Comparison of ENCODE assay signal across 23 mouse cellular contexts in the genomic region with DNA sequence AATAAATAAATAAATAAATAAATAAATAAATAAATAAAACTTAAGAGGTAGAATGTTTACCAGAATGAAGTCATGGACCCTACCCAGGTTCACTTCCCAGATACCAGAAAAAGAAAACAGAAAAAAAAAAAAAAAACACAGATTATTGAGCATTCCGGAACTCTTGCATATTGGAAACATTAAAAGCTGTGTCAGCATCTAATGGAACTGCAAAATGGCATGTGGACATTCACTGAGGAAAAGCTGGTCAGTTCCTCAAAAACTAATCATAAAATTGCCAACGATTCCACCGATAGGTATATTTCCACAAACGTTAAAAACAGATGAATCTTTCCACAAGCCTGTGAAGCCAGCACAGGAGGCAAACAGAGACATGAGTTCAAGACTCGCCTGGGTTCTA. TPM values are rescaled to one million over a fixed set of nuclear protein-coding genes. Genes with fewer than 3 reads are reported as not detected.
DNase-seq lines count a peak whose midpoint lies in the region; ATAC-seq and TF ChIP-seq lines count a peak whose summit lies in the region.
"Had no signal": no experiment of that assay in that cellular context is flagged by ENCODE, and none has a peak within 500 bp of the region (broad histone marks: within the 10 kb centered on the region; RNA-seq: fewer than 3 reads in every experiment).

No protein-coding gene starts in this region.

- no peak overlapping the region for H3K27ac ChIP-seq in CH12.LX (ENCODE audit: insufficient read depth, low read depth)
- no peak overlapping the region for H3K27ac ChIP-seq in ES-E14 (ENCODE audit: insufficient read depth, low read depth, low read length, poor library complexity, severe bottlenecking)
- H3K27ac ChIP-seq in MEL (ENCODE audit: control insufficient read depth, low read depth, low read length) = no peak overlapping the region
- H3K27ac ChIP-seq in hindbrain, embryonic 11.5 days (ENCODE audit: low read depth, low read length) = no peak overlapping the region

- no peak for TF ChIP-seq POLR2A in CH12.LX (IDR thresholded peaks at IDR 0.05; ENCODE audit: low read depth, low read length)
- no peak for TF ChIP-seq POLR2A in MEL (IDR thresholded peaks at IDR 0.05; ENCODE audit: control insufficient read depth in 1 of 2, insufficient read depth in 1 of 2, low read depth in 1 of 2, low read length in 2 of 2, poor library complexity in 1 of 2)

- TF ChIP-seq EP300 in CH12.LX (IDR thresholded peaks at IDR 0.05; ENCODE audit: low read length) (no peak), MEL (IDR thresholded peaks at IDR 0.05; ENCODE audit: low read depth in 1 of 2, low read length in 2 of 2) (no peak)

- no peaks in the 10 kb centered on the region for H3K9me3 ChIP-seq in CH12.LX (replicated peaks; ENCODE audit: low read length)
- H3K9me3 ChIP-seq in ES-E14 (ENCODE audit: control insufficient read depth, insufficient read depth, low read depth, low read length) = no peaks in the 10 kb centered on the region
- H3K9me3 ChIP-seq in MEL (replicated peaks; ENCODE audit: insufficient read depth, low read length) = no peaks in the 10 kb centered on the region
- no peaks in the 10 kb centered on the region for H3K9me3 ChIP-seq in hindbrain, embryonic 11.5 days (ENCODE audit: control insufficient read depth, low read length)
- H3K9me3 ChIP-seq: G1E had no signal

- TF ChIP-seq RAD21 in CH12.LX (IDR thresholded peaks at IDR 0.05; ENCODE audit: low read depth, low read length) (no peak), MEL (IDR thresholded peaks at IDR 0.05; ENCODE audit: low read depth, low read length) (no peak)

- H3K9ac ChIP-seq in CH12.LX (ENCODE audit: insufficient read depth, low read depth) (no peak overlapping the region), ES-E14 (ENCODE audit: insufficient read depth, low read depth, low read length, poor library complexity, severe bottlenecking) (no peak overlapping the region), MEL (ENCODE audit: control insufficient read depth, low read depth, low read length, poor library complexity, severe bottlenecking) (no peak overlapping the region)
- no peak overlapping the region for H3K9ac ChIP-seq in hindbrain, embryonic 11.5 days (ENCODE audit: low read depth, low read length)

- H3K36me3 ChIP-seq in CH12.LX (replicated peaks in 1 of 2; ENCODE audit: control insufficient read depth in 1 of 2, insufficient read depth in 1 of 2, low read length in 1 of 2) (peaks cover 0 to 2% of the 10 kb centered on the region in 2 experiments), ES-E14 (ENCODE audit: control insufficient read depth, insufficient read depth, low read length, poor library complexity, severe bottlenecking) (no peaks in the 10 kb centered on the region), MEL (ENCODE audit: control insufficient read depth in 1 of 2, insufficient read depth in 2 of 2, low read length in 2 of 2) (peaks cover 0 to 10% of the 10 kb centered on the region in 2 experiments; a peak in 2 of 4 replicates)
- no peaks in the 10 kb centered on the region for H3K36me3 ChIP-seq in hindbrain, embryonic 11.5 days (ENCODE audit: control insufficient read depth, insufficient read depth, low read length)
- H3K36me3 ChIP-seq: G1E had no signal

- dilution Hi-C loops in CH12.LX (cut with MboI; ENCODE audit: extremely low pct_ligation_motif_present, extremely low pct_unique_long_range_greater_than_20kb, low sequenced_read_pairs) = no loop called here

- H3K4me1 ChIP-seq in CH12.LX (ENCODE audit: control insufficient read depth in 1 of 2, insufficient read depth in 2 of 2) (peaks cover 0 to 35% of the 10 kb centered on the region in 2 experiments; a peak in 2 of 4 replicates), ES-E14 (ENCODE audit: control insufficient read depth in 2 of 2, insufficient read depth in 2 of 2, low read length in 2 of 2, poor library complexity in 1 of 2) (peaks cover 2 to 5% of the 10 kb centered on the region in 2 experiments; a peak in 3 of 4 replicates), MEL (ENCODE audit: control insufficient read depth in 1 of 2, insufficient read depth in 2 of 2, low read length in 2 of 2) (peaks cover 2 to 5% of the 10 kb centered on the region in 2 experiments; a peak in 2 of 4 replicates)
- no peaks in the 10 kb centered on the region for H3K4me1 ChIP-seq in hindbrain, embryonic 11.5 days (replicated peaks; ENCODE audit: control insufficient read depth, insufficient read depth, low read length)

- no peak overlapping the region for H3K4me3 ChIP-seq in CH12.LX (replicated peaks in 1 of 3; ENCODE audit: low read depth in 2 of 3, low read length in 2 of 3, poor library complexity in 1 of 3)
- no peak overlapping the region for H3K4me3 ChIP-seq in ES-E14 (ENCODE audit: insufficient read depth in 1 of 2, low read depth in 1 of 2, low read length in 2 of 2, poor library complexity in 1 of 2, severe bottlenecking in 1 of 2)
- no peak overlapping the region for H3K4me3 ChIP-seq in MEL (ENCODE audit: control insufficient read depth in 1 of 2, insufficient read depth in 1 of 2, low read depth in 2 of 2, low read length in 2 of 2)
- H3K4me3 ChIP-seq in hindbrain, embryonic 11.5 days (ENCODE audit: low read depth, low read length) = no peak overlapping the region

- H3K27me3 ChIP-seq in CH12.LX (replicated peaks) (no peaks in the 10 kb centered on the region), MEL (ENCODE audit: control insufficient read depth in 1 of 2, insufficient read depth in 2 of 2, low read length in 2 of 2) (no peaks in the 10 kb centered on the region)
- no peaks in the 10 kb centered on the region for H3K27me3 ChIP-seq in hindbrain, embryonic 11.5 days (ENCODE audit: control insufficient read depth, insufficient read depth, low read length)
- H3K27me3 ChIP-seq: Patski had no signal

- DNase-seq in CH12.LX (ENCODE audit: extremely low read depth) (no peak), ES-E14 (ENCODE audit: low read depth, low spot score) (no peak), MEL (ENCODE audit: low read depth, low spot score) (no peak)
- no peak for DNase-seq in hindbrain, embryonic 11.5 days (ENCODE audit: low spot score)
- no peak for DNase-seq in cerebellum, adult 9-10 months
- DNase-seq in right cerebral cortex, adult 18-20 months = no peak
- DNase-seq: adrenal gland, adult 2 months; adrenal gland, adult 8-10 months; adrenal gland, postnatal 10 days; adrenal gland, postnatal 14 days; adrenal gland, postnatal 25 days; adrenal gland, postnatal 36 days; B cell, adult 2 months; cerebellum, adult 11 months; cerebellum, adult 11-12 months; cerebellum, adult 18-20 months; cerebellum, adult 2 months; cerebellum, adult 8-10 months; cerebellum, adult 9-11 months had no signal

- no peak for ATAC-seq in hindbrain, embryonic 11.5 days (ENCODE audit: low FRiP score)
- ATAC-seq: activated CD4-positive, CD25-positive, alpha-beta regulatory T cell, adult 4 months; CD4-positive, CD25-positive, alpha-beta regulatory T cell, adult 4 months; Patski had no signal

- 90% methylated on average over 5 of the region's 5 CpGs for WGBS in hindbrain, embryonic 11.5 days

- TF ChIP-seq CTCF in CH12.LX (conservative IDR thresholded peaks at IDR 0.05 in 1 of 2, IDR thresholded peaks at IDR 0.05 in 1 of 2; ENCODE audit: low read depth in 2 of 2, low read length in 2 of 2) (no peak), MEL (IDR thresholded peaks at IDR 0.05 in 2 of 3, conservative IDR thresholded peaks at IDR 0.05 in 1 of 3; ENCODE audit: control insufficient read depth in 1 of 3, insufficient read depth in 1 of 3, low read depth in 2 of 3, low read length in 3 of 3, poor library complexity in 1 of 3, severe bottlenecking in 1 of 3) (no peak)

- H3K4me2 ChIP-seq in CH12.LX (ENCODE audit: insufficient read depth, low read depth, poor library complexity, severe bottlenecking) = no peak overlapping the region
- H3K4me2 ChIP-seq in hindbrain, embryonic 11.5 days (replicated peaks; ENCODE audit: low read depth, low read length) = no peak overlapping the region

- in situ Hi-C loops in CH12.LX (cut with MboI; ENCODE audit: low pct_ligation_motif_present, low pct_unique_long_range_greater_than_20kb, low sequenced_read_pairs) (no loop called here), ES-E14 (cut with MboI; ENCODE audit: low sequenced_read_pairs in 2 of 2, unreplicated experiment in 2 of 2) (no loop called here)

- no peaks in the 10 kb centered on the region; the same call in 1 of the 2 replicates for H3K79me2 ChIP-seq in CH12.LX (replicated peaks; ENCODE audit: control insufficient read depth, extremely low read depth, insufficient read depth, poor library complexity, severe bottlenecking)
- peaks cover 4% of the 10 kb centered on the region; the same call in 1 of the 2 replicates for H3K79me2 ChIP-seq in MEL (ENCODE audit: control insufficient read depth, insufficient read depth, low read length, poor library complexity)

TF ChIP-seq in CH12.LX, 34 proteins besides CTCF, POLR2A, EP300 and RAD21:
- no peak for TF ChIP-seq TCF12 (IDR thresholded peaks at IDR 0.05; ENCODE audit: low read depth, low read length)
- TF ChIP-seq HCFC1 (IDR thresholded peaks at IDR 0.05; ENCODE audit: low read depth, low read length) = no peak
- peak; percentile 72; the same call in 1 of the 2 replicates for TF ChIP-seq MAFK (IDR thresholded peaks at IDR 0.05; ENCODE audit: insufficient replicate concordance, low read length)
- TF ChIP-seq USF1 (IDR thresholded peaks at IDR 0.05; ENCODE audit: low read depth, low read length) = no peak
TF ChIP-seq in CH12.LX: peak in this region for 1.

TF ChIP-seq in ES-E14, 5 proteins besides CTCF, POLR2A, EP300 and RAD21:
- TF ChIP-seq HCFC1 (IDR thresholded peaks at IDR 0.05; ENCODE audit: borderline replicate concordance, insufficient read depth, low read length) (no peak), ZC3H11A (IDR thresholded peaks at IDR 0.05; ENCODE audit: borderline replicate concordance, low read depth, low read length) (no peak), MAFK (IDR thresholded peaks at IDR 0.05; ENCODE audit: insufficient read depth, low read depth, low read length) (peak; percentile 48; the same call in 1 of the 2 replicates)

TF ChIP-seq in MEL, 35 proteins besides CTCF, POLR2A, EP300 and RAD21:
- TF ChIP-seq POLR2AphosphoS5 (IDR thresholded peaks at IDR 0.05; ENCODE audit: borderline replicate concordance, low read depth, low read length) (no peak), MAFK (IDR thresholded peaks at IDR 0.05; ENCODE audit: borderline replicate concordance, low read depth, low read length) (0 out of 2 replicates have a peak, but pooled peaks have one; percentile 55)

RNA-seq across cellular contexts. Expression of a gene that starts 6.5 kb away (rescaled TPM):
- 17.4 and 20.6 TPM in 2 replicates for total RNA-seq in CH12.LX (2012; rRNA removed)
- total RNA-seq in CH12.LX (2014; rRNA removed) = 23.3 and 25.4 TPM in 2 replicates
- 31.1 and 31.2 TPM in 2 replicates for polyA plus RNA-seq in CH12.LX (2012; ENCODE audit: insufficient read length, low read depth)
- total RNA-seq in ES-E14 (2012; rRNA removed) = 23.3 and 27.4 TPM in 2 replicates
- 11.2 and 13.3 TPM in 2 replicates for total RNA-seq in MEL (2012; rRNA removed)
- 10 to 100 TPM; 16.9 to 41.7 TPM for polyA plus RNA-seq in MEL (2012; ENCODE audit: insufficient read depth in 1 of 2, insufficient read length in 2 of 2, low read depth in 1 of 2, low replicate concordance in 2 of 2, missing spikeins in 1 of 2)
- 60.0 and 69.0 TPM in 2 replicates for polyA plus RNA-seq in hindbrain, embryonic 11.5 days (2014; fragmentation: Nextera tagmentation; extraction: Ambion mirVana)
